Mouse (Mus musculus) heart, postnatal 0 days (tissue): ENCODE data around the gene Fam172a.

Experiments
- CTCF ChIP-seq: IDR thresholded peaks from 2 replicates; pipeline ENCODE4 v1.5.1; 2016; ENCODE audit warnings: antibody characterized with exemption, control low read depth, low read depth
- EP300 ChIP-seq: IDR thresholded peaks from 2 replicates; pipeline ENCODE4 v1.6.1; 2016; ENCODE audit warnings: antibody characterized with exemption, low read depth

- TF ChIP-seq CTCF: no peak
- no peak for TF ChIP-seq EP300
Observed at GRCm38 (mm10) chr13:78043203-78043602, 341.4 kb downstream of the Fam172a start.
